Mouse (Mus musculus): ENCODE data around the gene Atp13a2. TPM values are rescaled to one million over a fixed set of nuclear protein-coding genes. Genes with fewer than 3 reads are reported as not detected.

Gene Atp13a2
- total and polyA plus RNA-seq, 2 experiments from 2014 or later: 141 to 251 TPM

DNA sequence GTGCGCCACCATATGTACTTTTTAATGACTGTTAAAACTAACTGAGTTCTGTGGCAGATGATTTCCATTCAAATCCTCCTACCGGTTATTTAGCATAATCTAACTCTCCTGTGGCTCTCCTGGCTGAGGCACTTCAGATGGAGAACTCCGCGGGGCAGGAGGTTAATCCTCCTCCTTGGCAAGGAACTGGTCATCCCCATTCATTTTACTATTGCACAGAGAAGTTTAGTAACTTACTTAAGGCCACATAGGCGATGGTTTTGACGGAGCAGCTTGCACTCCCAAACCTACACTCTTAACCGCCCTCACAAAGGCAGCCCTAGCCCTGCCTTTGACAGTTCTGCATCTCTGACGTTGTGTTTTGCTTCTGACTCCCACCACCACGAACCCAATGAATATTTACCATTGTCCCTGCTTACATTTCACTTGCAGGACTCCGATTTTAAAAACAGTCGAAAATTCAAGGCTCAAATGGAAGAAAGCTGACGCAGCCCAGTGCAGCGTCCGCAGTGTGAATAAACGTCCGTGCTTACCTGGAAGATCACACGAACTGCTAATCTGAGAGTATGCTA is 29.5 kb upstream of the Atp13a2 start:
- Histone ChIP-seq H3K9me3 (ENCODE audit: low read length) (no peaks in the 10 kb centered on the region), H3K27me3 (ENCODE audit: insufficient read depth, low read length) (no peaks in the 10 kb centered on the region), H3K9ac (peak overlapping the region; percentile 55), H3K27ac (ENCODE audit: low read depth, low read length) (peak overlapping the region; percentile 71), H3K36me3 (ENCODE audit: insufficient read depth) (no peaks in the 10 kb centered on the region), H3K4me2 (ENCODE audit: low read depth) (peak overlapping the region; percentile 76), H3K4me1 (ENCODE audit: insufficient read depth) (peaks cover 7% of the 10 kb centered on the region), H3K4me3 (ENCODE audit: low read depth, low read length) (peak overlapping the region; percentile 41)
- no peak for DNase-seq
- ATAC-seq: no peak
- WGBS: 4% methylated on average over 17 of the region's 17 CpGs
- TF ChIP-seq CTCF (IDR thresholded peaks at IDR 0.05; ENCODE audit: low read depth): no peak

DNA sequence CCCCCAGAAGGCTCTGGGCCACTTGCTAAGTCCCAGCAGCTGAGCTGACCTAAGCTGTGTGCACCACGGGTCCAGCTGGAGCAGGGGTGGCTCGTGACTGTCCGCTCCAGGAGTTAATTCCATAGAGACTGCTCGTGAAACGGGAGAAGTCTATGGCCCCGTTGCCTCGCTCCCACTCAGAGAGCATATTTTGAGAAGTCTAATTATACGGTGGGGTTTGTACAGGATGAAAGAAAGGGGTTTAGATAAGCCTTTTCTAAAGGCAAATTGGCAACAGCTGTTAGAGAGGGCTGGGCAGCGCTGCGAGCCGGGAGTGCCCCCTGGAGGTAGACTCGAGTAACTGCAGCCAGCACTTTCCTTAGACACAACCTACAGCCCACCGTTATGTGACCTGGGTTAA is 28.9 kb upstream of the Atp13a2 start:
- H3K4me2 ChIP-seq (ENCODE audit: low read depth): peak overlapping the region; percentile 76
- H3K27ac ChIP-seq (ENCODE audit: low read depth, low read length): peak overlapping the region; percentile 71
- H3K4me3 ChIP-seq (ENCODE audit: low read depth, low read length): peak overlapping the region; percentile 41
- DNase-seq (peak; percentile 86), ATAC-seq (peak; percentile 53)
- no peaks in the 10 kb centered on the region for H3K9me3 ChIP-seq (ENCODE audit: low read length)
- under 1% methylated on average over 13 of the region's 13 CpGs for WGBS
- no peaks in the 10 kb centered on the region for H3K36me3 ChIP-seq (ENCODE audit: insufficient read depth)
- H3K9ac ChIP-seq: peak overlapping the region; percentile 55
- peaks cover 12% of the 10 kb centered on the region for H3K4me1 ChIP-seq (ENCODE audit: insufficient read depth)
- peak; percentile 97 for TF ChIP-seq CTCF (IDR thresholded peaks at IDR 0.05; ENCODE audit: low read depth)
- no peaks in the 10 kb centered on the region for H3K27me3 ChIP-seq (ENCODE audit: insufficient read depth, low read length)

DNA sequence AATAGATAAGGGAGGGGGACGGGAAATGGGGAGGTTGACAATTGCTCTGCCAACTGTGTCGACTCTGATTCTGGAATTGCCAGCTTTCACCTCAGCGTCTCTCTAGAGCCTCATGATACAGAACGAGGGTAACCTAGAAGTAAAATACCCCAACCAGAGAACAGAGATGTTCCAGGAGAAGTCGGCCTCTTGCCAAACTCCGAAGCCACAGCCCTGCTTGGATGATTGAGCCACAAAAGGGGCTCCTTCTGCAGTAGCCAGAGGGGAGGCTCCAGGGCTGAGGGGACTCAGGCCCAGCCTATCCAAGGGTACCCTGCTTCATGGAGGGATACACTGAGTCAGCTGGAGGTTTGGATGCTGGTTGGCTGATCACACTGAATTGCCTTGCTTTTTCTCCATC is 28.4 kb upstream of the Atp13a2 start:
- no peak for TF ChIP-seq CTCF (IDR thresholded peaks at IDR 0.05; ENCODE audit: low read depth)
- H3K36me3 ChIP-seq (ENCODE audit: insufficient read depth): no peaks in the 10 kb centered on the region
- H3K4me1 ChIP-seq (ENCODE audit: insufficient read depth): peaks cover 14% of the 10 kb centered on the region
- no peak overlapping the region for H3K9ac ChIP-seq
- H3K27me3 ChIP-seq (ENCODE audit: insufficient read depth, low read length): no peaks in the 10 kb centered on the region
- H3K27ac ChIP-seq (ENCODE audit: low read depth, low read length): no peak overlapping the region
- H3K4me3 ChIP-seq (ENCODE audit: low read depth, low read length): no peak overlapping the region
- DNase-seq (no peak), ATAC-seq (no peak)
- H3K4me2 ChIP-seq (ENCODE audit: low read depth): no peak overlapping the region
- WGBS: 57% methylated on average over 6 of the region's 6 CpGs
- no peaks in the 10 kb centered on the region for H3K9me3 ChIP-seq (ENCODE audit: low read length)

DNA sequence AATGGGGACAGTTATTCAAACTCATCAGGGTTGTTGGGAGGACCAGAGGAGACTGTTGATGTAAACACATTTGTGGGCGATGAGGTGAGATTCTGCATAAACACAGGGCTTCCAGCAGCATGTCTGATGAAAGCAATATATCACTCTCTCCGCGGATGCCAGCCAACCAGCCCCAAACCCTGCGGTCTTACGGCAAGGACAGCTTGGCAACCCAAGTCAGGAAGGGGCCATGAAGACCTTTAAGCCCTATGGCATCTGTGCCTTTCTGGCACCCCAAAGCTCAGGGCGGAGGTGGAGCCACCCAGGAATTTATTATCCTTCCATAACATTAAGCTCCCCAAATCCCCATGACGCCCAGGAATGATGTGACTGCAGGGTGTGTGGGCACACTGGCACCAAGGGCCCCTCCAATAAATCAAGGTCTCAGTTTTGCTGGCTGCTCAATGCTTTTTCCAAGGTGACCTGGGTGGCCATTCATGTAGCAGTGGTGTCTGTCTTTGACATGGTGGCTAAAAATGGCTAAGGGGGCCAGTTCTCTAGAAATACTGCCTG is 27.5 kb upstream of the Atp13a2 start:
- no peak overlapping the region for H3K4me3 ChIP-seq (ENCODE audit: low read depth, low read length)
- no peaks in the 10 kb centered on the region for H3K36me3 ChIP-seq (ENCODE audit: insufficient read depth)
- H3K9ac ChIP-seq: no peak overlapping the region
- 91% methylated on average over 7 of the region's 7 CpGs for WGBS
- H3K27ac ChIP-seq (ENCODE audit: low read depth, low read length): no peak overlapping the region
- no peak for TF ChIP-seq CTCF (IDR thresholded peaks at IDR 0.05; ENCODE audit: low read depth)
- H3K27me3 ChIP-seq (ENCODE audit: insufficient read depth, low read length): no peaks in the 10 kb centered on the region
- ATAC-seq (no peak), DNase-seq (no peak)
- no peak overlapping the region for H3K4me2 ChIP-seq (ENCODE audit: low read depth)
- H3K9me3 ChIP-seq (ENCODE audit: low read length): no peaks in the 10 kb centered on the region
- peaks cover 14% of the 10 kb centered on the region for H3K4me1 ChIP-seq (ENCODE audit: insufficient read depth)

DNA sequence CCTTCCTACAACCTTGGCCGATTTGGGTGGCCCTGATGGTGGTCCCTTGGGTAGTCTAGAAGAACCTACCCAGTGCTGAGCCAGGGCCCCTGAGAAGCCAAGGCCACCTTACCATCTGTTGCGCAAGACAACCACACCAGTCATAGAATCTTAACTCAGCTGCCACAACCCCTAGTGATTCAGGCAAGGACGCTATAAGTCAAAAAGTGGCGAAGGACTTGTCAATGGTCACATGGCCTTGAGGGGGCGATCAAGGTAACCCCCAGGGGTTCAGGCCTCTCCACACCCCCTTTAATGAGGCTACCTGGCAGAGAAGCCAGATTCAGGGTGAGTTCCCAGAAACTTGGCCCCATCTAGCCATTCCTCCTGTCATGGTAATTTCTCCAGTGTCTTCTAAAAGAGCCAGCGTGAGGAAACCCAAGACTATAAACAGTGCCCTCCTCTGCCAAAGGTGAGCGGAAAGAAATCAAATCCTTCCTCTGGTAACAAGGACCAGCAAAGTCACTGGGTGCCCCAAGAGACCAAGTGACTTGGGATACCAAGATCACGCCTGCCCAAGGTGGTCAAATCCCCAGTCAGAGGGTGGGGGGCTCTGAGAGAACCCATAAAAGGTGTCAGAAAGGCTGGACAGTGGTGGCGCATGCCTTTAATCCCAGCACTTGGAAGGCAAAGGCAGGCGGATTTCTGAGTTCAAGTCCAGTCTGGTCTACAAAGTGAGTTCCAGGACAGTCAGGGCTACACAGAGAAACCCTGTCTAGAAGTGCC is 26.8 kb upstream of the Atp13a2 start:
- H3K4me3 ChIP-seq (ENCODE audit: low read depth, low read length): no peak overlapping the region
- ATAC-seq (no peak), DNase-seq (no peak)
- H3K9ac ChIP-seq: no peak overlapping the region
- H3K4me1 ChIP-seq (ENCODE audit: insufficient read depth): peaks cover 14% of the 10 kb centered on the region
- no peaks in the 10 kb centered on the region for H3K27me3 ChIP-seq (ENCODE audit: insufficient read depth, low read length)
- H3K4me2 ChIP-seq (ENCODE audit: low read depth): no peak overlapping the region
- TF ChIP-seq CTCF (IDR thresholded peaks at IDR 0.05; ENCODE audit: low read depth): no peak; the same call in 1 of the 2 replicates
- H3K9me3 ChIP-seq (ENCODE audit: low read length): no peaks in the 10 kb centered on the region
- WGBS: 83% methylated on average over 10 of the region's 10 CpGs
- H3K36me3 ChIP-seq (ENCODE audit: insufficient read depth): no peaks in the 10 kb centered on the region
- no peak overlapping the region for H3K27ac ChIP-seq (ENCODE audit: low read depth, low read length)

DNA sequence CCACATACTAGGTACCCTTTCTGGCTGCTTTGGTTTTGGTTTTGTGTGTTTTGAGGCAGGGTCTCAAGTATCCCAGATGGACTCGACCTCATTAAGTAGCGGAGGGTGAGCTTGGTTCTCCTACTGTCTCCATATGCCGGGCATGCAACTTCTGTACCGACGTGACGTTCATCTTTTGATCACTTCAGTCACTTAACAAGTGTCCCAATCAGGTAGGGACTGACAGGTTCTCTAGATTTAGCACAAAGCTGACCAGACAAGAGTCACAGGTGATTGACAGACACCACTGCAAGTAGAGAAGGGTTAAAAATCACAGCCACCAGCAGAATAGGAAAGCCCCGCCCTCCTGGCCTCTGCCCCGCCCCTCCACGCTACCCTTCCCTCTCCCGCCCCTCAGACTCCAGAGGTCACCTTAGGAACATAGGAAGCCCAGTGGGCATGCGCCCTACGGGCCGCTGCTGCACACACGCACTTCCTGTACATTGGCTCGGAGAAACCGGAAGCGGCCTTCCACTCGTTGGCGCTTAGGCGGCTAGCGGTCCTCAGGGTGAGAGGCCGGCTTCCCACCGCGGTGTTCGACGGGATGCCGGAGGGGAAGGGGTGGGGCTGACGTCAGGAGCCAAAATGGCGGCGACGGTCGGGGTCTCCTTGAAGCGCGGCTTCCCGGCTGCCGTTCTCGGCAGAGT is 25.7 kb upstream of the Atp13a2 start, which contains the start of gene Sdhb:
Gene Sdhb (plus strand): TSS at position 423 of the 686 bp plus-strand sequence.
- peak within 1 kb of the TSS; percentile 83 for H3K27ac ChIP-seq (ENCODE audit: low read depth, low read length)
- ATAC-seq (peak; percentile 96), DNase-seq (peak; percentile 97)
- H3K27me3 ChIP-seq (ENCODE audit: insufficient read depth, low read length): no peaks in the 10 kb centered on the region
- no peaks in the 10 kb centered on the region for H3K36me3 ChIP-seq (ENCODE audit: insufficient read depth)
- peak within 1 kb of the TSS; percentile 94 for H3K9ac ChIP-seq
- H3K9me3 ChIP-seq (ENCODE audit: low read length): no peaks in the 10 kb centered on the region
- no peak; the same call in 1 of the 2 replicates for TF ChIP-seq CTCF (IDR thresholded peaks at IDR 0.05; ENCODE audit: low read depth)
- H3K4me2 ChIP-seq (ENCODE audit: low read depth): peak within 1 kb of the TSS; percentile 81
- H3K4me1 ChIP-seq (ENCODE audit: insufficient read depth): peaks cover 14% of the 10 kb centered on the region
- 3% methylated on average over 37 of the region's 37 CpGs for WGBS
- peak within 1 kb of the TSS; percentile 86 for H3K4me3 ChIP-seq (ENCODE audit: low read depth, low read length)
